Mouse (Mus musculus): ENCODE results near the gene Fv1. TPM values are rescaled to one million over a fixed set of nuclear protein-coding genes. Genes with fewer than 3 reads are reported as not detected.
"Not testable (repeated sequence)": the region's sequence is repeated elsewhere in the genome, so short reads cannot be mapped to it uniquely, and the experiment has no call there.

The Fv1 gene
- total RNA-seq (2021): 1 to 10 TPM; 6.3 to 6.4 TPM
- long read RNA-seq, experiment 1, partial matches to known transcripts: 0 of 1 reads
- long read RNA-seq, experiment 1, other reads (novel, unspliced or antisense): 0 of 1 reads
- long read RNA-seq, experiment 2: 0 reads

DNA sequence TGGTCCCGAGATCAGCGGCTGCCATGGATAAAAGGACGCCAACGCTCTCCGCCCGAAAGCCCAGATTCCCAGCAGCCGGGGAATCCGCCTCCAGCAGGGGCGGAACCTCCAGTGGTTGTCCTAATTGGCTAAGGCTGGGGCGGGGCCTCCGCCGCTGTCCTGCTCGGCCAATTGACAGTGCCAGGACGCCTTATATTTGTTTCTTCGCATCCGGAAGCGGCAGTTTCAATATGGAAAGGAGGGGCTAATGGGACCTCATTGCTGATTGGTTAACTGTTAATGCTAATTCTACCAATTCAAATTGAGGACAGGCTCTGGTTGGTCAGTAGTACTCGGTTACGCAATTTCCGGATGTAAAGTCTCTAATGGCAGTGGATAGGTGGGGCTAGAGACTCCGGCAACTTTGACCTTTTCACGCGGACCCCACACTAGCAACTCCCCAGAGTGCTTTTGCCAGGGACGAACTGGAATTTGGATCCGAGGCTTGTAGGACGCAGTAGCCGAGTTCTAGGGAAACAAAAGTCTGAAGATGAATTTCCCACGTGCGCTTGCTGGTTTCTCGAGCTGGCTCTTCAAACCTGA, at the start of gene Fv1, which contains the start of gene Miip:
TSS of gene Fv1 (plus strand) at position 530 of the 582 bp plus-strand sequence.
TSS of gene Miip (minus strand) at position 367 of the 582 bp plus-strand sequence.
- DNase-seq (ENCODE audit: low spot score in 2 of 2): peak; percentile 84 to 92

DNA sequence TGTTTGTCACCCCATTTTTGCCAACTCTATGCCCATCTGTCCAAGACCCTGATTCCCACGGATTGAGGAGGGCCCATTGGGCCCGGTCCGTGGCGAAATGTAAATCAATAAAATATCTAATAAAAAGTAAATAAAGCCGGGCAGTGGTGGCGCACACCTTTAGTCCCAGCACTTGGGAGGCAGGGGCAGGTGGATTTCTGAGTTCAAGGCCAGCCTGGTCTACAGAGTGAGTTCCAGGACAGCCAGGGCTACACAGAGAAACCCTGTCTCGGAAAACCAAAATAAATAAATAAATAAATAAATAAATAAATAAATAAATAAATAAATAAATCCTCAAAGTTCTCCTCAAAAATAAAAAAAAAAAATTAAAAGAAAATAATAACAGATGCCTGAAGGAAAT, 49.1 kb upstream of the Fv1 start:
- not testable (repeated sequence) for DNase-seq (ENCODE audit: low spot score in 2 of 2)

- DNase-seq (ENCODE audit: low spot score in 2 of 2): not testable (repeated sequence)
Measured at GRCm38 (mm10) chr4:147821414-147821813, 47.4 kb upstream of the Fv1 start.

GRCm38 (mm10) chr4:147824389-147824788, 44.4 kb upstream of the Fv1 start:
- no peak for DNase-seq (ENCODE audit: low spot score in 2 of 2)

- not testable (repeated sequence) for DNase-seq (ENCODE audit: low spot score in 2 of 2)
Measured at GRCm38 (mm10) chr4:147839282-147839681, 29.5 kb upstream of the Fv1 start.

DNA sequence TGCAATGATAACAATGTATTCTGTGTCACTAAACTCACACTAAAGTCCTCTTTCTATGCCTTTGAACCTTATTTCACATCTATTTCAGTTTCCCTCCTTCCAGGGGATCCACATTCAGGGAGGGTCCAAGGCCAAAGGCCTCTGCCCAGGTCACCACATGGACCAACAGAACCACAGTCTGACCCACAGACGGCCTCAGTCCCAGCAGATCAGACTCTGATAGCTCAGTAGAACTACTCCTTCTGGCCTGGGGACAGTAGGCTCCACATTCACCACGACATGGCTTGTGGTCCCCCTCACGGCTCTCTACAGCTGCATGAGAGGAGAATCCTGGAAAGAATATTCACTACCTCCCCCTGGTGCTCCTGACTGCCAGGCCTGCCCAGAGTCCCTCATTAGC, 25.9 kb upstream of the Fv1 start:
- DNase-seq (ENCODE audit: low spot score in 2 of 2): no peak

DNA sequence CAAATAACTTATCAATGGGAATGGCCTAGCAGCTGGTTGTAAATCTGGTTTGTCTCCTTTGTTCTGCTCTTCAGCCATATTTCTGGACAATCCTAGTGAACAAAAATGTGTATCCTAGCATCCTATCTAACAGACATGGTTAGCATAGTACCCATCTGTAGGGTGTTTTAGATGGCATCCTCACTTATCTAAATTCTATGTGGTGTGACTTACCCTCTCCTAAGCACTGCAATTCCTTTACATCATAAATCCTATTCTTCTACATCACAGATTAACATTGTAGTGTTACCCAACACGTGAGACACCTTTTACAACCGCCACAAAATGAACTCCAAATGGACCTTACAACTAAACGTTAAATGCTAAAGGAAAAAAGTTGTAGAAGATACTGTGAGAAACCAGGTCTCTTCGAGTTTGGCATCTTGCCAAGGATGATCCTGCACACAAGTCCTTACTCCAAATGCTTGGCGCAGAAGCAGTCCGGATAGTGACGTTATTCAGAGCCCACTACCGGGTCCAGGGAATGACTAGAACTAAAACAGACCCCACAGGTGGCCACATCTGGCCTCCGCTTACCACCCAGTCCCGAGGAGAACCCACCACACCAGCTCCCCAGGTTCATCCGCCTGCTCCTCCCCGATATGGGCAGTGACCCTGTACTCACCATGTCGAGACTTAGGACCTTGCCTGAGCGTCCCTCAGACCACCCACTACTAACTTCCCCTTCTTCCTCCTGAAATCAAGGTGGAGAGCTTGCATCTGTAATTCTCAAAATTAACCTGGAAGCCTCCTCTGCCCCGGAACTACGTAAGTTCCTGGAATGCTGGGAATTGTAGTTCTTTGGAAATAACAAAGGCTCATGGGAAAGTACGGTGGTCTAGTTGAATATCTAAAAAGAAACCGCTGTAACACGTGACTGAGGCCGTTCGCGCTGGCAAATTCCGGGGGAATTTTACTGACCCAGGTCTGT, 20.9 kb upstream of the Fv1 start, which contains the start of gene Zfp933:
TSS of gene Zfp933 (minus strand) at position 753 of the 970 bp plus-strand sequence.
- peak in 1 of 2 experiments; percentile 41 for DNase-seq (ENCODE audit: low spot score in 2 of 2)

DNA sequence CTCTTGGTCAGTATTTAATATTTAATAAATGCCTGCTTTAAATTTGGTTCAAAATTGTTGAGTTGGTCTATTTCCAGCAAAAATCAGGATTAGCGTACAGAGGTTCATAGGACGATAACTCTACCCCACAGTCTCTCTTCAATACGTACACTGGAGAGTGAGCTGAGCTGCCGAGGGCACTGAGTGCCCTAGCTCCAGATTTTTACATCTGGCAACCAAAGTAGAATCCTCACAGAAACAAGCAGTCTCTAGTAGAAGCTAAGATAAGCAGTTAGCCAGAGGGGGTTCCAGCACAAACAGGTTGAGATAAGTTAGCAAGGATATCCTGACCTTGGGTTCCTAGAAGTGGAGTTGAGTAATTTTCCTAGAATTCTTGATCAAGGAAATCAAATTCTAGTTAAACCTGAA, 20.2 kb upstream of the Fv1 start:
- no peak for DNase-seq (ENCODE audit: low spot score in 2 of 2)

DNA sequence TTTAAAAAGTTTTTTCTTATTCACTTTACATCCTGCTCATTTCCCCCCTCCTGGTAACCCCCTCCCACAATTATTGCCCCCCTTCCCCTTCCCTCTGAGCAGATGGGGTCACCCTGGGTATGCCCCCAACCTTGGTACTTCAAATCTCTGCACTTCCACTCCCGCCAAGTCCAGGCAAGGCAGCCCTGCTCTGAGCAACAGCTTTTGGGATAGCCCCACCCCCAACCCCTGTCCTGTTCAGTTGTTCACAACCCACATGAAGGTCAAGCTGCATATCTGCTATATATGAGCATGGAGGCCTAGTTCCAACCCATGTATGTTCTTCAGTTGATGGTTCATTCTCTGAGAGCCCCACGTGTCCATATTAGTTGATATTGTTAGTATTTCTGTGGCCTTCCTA, 18.0 kb upstream of the Fv1 start:
- DNase-seq (ENCODE audit: low spot score in 2 of 2): no peak

DNA sequence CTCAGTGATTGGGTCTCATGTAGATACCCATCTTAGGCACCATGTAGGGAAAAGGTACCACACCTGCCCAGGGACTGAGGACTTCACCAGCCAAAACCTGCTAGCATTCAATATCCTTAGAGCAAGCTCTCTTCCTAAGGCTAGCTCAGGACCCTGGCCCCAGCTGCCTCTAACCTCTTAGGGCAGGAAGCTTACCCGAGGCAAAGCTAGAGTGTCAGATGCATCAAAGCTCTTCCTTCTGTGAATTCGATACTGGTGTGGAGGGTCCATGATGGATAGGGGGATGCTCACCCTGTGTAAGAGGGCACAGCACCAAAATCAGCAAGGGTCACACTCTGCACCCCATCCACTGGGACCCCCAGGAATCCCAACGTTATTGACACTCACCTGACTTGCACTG, 6.7 kb upstream of the Fv1 start:
- no peak for DNase-seq (ENCODE audit: low spot score in 2 of 2)

- DNase-seq (ENCODE audit: low spot score in 2 of 2): no peak
Measured at GRCm38 (mm10) chr4:147865651-147866050, 3.1 kb upstream of the Fv1 start.

- no peak for DNase-seq (ENCODE audit: low spot score in 2 of 2)
Measured at GRCm38 (mm10) chr4:147866056-147866455, 2.7 kb upstream of the Fv1 start.

GRCm38 (mm10) chr4:147866793-147867192, 2.0 kb upstream of the Fv1 start:
- DNase-seq (ENCODE audit: low spot score in 2 of 2): not testable (repeated sequence)

- no peak for DNase-seq (ENCODE audit: low spot score in 2 of 2)
Measured at GRCm38 (mm10) chr4:147867563-147868449, 973 bp upstream of the Fv1 start.

GRCm38 (mm10) chr4:147869238-147869637, 459 bp downstream of the Fv1 start:
- DNase-seq (ENCODE audit: low spot score in 2 of 2): no peak

- no peak for DNase-seq (ENCODE audit: low spot score in 2 of 2)
Measured at GRCm38 (mm10) chr4:147875852-147876575, 7.2 kb downstream of the Fv1 start.

- no peak for DNase-seq (ENCODE audit: low spot score in 2 of 2)
Measured at GRCm38 (mm10) chr4:147878537-147878936, 9.8 kb downstream of the Fv1 start.

DNA sequence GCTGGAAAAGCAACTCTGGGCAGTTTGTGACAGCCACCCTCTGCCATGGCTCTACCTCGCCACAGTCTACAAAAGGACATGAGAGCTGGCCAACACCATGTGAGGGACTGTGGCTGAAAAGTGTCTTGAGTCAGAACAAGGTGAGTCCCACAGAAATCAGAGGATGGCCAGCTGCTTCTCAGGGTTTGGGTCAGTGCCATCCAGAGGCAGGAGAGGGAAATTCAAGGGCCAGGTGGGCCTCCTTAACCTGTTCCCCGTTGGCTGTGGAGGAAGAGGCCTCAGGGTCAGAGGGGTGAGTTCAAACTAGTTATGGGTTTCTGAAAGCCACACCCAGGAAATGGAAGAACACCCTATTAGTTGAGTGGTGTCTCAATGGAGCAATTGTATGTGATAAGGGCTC, 10.7 kb downstream of the Fv1 start:
- DNase-seq (ENCODE audit: low spot score in 2 of 2): no peak

- no peak for DNase-seq (ENCODE audit: low spot score in 2 of 2)
Measured at GRCm38 (mm10) chr4:147879865-147880264, 11.1 kb downstream of the Fv1 start.

DNA sequence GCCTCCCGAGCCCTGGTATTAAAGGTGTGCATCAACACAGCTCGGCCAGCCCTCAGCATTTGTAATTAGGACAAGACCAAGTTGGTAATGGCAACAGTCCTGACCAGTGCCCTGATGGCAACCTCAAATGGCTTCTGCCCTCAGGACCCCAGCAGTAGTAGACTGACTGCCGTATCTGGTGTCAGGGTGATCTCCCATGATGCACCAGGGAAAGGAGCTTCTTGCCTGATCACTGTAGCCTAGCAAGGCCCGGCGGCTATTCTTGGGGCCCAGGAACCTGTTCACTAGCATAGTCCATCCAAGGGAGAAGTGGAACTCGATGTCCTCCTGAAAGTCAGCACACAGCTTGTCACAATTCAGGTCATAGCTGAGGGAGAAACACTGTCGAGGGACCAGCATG, 13.0 kb downstream of the Fv1 start:
- DNase-seq (ENCODE audit: low spot score in 2 of 2): no peak

All from gastrocnemius, postnatal 4 days (tissue).